In genomic region chr14:40279194-40279593, GRCm38 (mm10) we compare ENCODE assay signal across 18 mouse cellular contexts.
"Had no signal": no experiment of that assay in that cellular context is flagged by ENCODE, and none has a peak within 500 bp of the region (broad histone marks: within the 10 kb centered on the region; RNA-seq: fewer than 3 reads in every experiment).

No protein-coding gene starts in this region.

- H3K4me3 ChIP-seq: limb, embryonic 10.5 days; limb, embryonic 13.5 days; liver, embryonic 12.5 days; liver, embryonic 15.5 days; lung, embryonic 15.5 days had no signal

- DNase-seq: kidney, adult 2 months; kidney, postnatal 36 days; liver; lung, adult 18-20 months; lung, postnatal 10 days; lung, postnatal 36 days; midbrain, embryonic 14.5 days; right cerebral cortex, postnatal 25 days; thymus, adult 2 months; thymus, postnatal 14 days; thymus, postnatal 4 days had no signal

- H3K27ac ChIP-seq: kidney, postnatal 0 days; limb, embryonic 10.5 days; limb, embryonic 13.5 days; liver, embryonic 12.5 days; liver, embryonic 15.5 days; lung, embryonic 15.5 days had no signal

- H3K4me1 ChIP-seq: limb, embryonic 10.5 days; limb, embryonic 13.5 days; liver, embryonic 12.5 days; liver, embryonic 15.5 days; lung, embryonic 15.5 days had no signal

- ATAC-seq: liver, embryonic 12.5 days had no signal

- H3K36me3 ChIP-seq: limb, embryonic 10.5 days; limb, embryonic 13.5 days; liver, embryonic 12.5 days; liver, embryonic 15.5 days; lung, embryonic 15.5 days had no signal

- H3K4me2 ChIP-seq: limb, embryonic 13.5 days; liver, embryonic 12.5 days; liver, embryonic 15.5 days; lung, embryonic 15.5 days; midbrain, embryonic 11.5 days had no signal

- H3K9ac ChIP-seq: limb, embryonic 13.5 days; liver, embryonic 12.5 days; liver, embryonic 15.5 days; lung, embryonic 15.5 days had no signal

- H3K27me3 ChIP-seq: limb, embryonic 13.5 days; liver, embryonic 12.5 days; liver, embryonic 15.5 days; lung, embryonic 15.5 days had no signal

- H3K9me3 ChIP-seq: limb, embryonic 10.5 days; limb, embryonic 13.5 days; liver, embryonic 12.5 days; liver, embryonic 15.5 days; lung, embryonic 15.5 days had no signal
